Mouse (Mus musculus) lung, adult 2 months (tissue): ENCODE measurements around the gene Cplx1.

Experiments used
- CTCF ChIP-seq: fragments of 200-500 bp; IDR thresholded peaks from 2 replicates; pipeline ENCODE4 v1.5.1; 2011; ENCODE audit warnings: mild to moderate bottlenecking, low read length, control low read depth; ENCODE audit not compliant: insufficient read depth
- POLR2A ChIP-seq: fragments of 200-500 bp; IDR thresholded peaks from 2 replicates; pipeline ENCODE4 v1.6.1; 2011; ENCODE audit warnings: low read depth, mild to moderate bottlenecking, control low read depth, low read length, borderline replicate concordance; ENCODE audit errors: extremely low read depth

DNA sequence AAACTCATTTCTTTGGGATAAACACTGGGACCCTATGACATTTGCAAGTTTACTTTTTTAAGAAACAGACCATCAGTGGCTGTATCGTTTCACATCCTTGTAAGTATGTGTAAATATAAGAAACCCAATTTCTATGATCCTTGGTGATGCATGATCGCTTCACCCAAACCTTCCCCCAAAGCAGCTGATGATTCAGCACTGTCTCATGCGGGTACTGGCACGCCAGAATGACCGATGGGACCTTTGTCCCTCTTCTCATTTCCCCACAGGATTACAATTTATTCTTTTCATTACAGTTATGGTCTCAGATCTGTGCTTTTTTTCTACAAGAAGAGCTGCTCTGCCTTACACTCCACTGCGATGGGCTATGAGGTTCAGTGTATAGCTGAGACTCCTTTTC, 23.2 kb upstream of the Cplx1 start:
- TF ChIP-seq CTCF: no peak
- no peak for TF ChIP-seq POLR2A
